Mouse (Mus musculus) neural tube, embryonic 14.5 days (tissue): ENCODE results near the gene Dio1. TPM values are rescaled to one million over a fixed set of nuclear protein-coding genes. Genes with fewer than 3 reads are reported as not detected.

Experiments
- ATAC-seq: fragments of 200-750 bp; cut with Nextera tagmentation; 2 replicates; pipeline ENCODE4 v1.8.0; 2017; ENCODE audit warnings: low read depth, mild to moderate bottlenecking, moderate TSS enrichment, moderate library complexity
- H3K27ac ChIP-seq: fragments of 300-500 bp; sonication (generic); 2 replicates; pipeline ENCODE4 v1.5.1; 2014; ENCODE audit warnings: low read depth, mild to moderate bottlenecking, control low read depth, low read length, moderate library complexity, mixed read lengths
- H3K27me3 ChIP-seq: fragments of 300-500 bp; sonication (generic); 2 replicates; pipeline ENCODE4 v1.6.1; 2014; ENCODE audit warnings: low read length; ENCODE audit not compliant: control insufficient read depth, insufficient read depth
- H3K36me3 ChIP-seq: fragments of 300-500 bp; sonication (generic); 2 replicates; pipeline ENCODE4 v1.6.1; 2014; ENCODE audit warnings: low read length, mixed read lengths; ENCODE audit not compliant: control insufficient read depth, insufficient read depth
- H3K4me1 ChIP-seq: fragments of 300-500 bp; sonication (generic); 2 replicates; pipeline ENCODE4 v1.6.1; 2014; ENCODE audit warnings: low read length; ENCODE audit not compliant: control insufficient read depth, insufficient read depth
- H3K4me2 ChIP-seq: fragments of 300-500 bp; sonication (generic); 2 replicates; pipeline ENCODE4 v1.6.1; 2014; ENCODE audit warnings: mild to moderate bottlenecking, low read depth, low read length, control low read depth
- H3K4me3 ChIP-seq: fragments of 300-500 bp; sonication (generic); 2 replicates; pipeline ENCODE4 v1.5.1; 2014; ENCODE audit warnings: low read depth, low read length, control low read depth, mixed read lengths
- H3K9ac ChIP-seq: fragments of 300-500 bp; sonication (generic); replicated peaks from 2 replicates; pipeline ENCODE4 v1.6.1; 2014; ENCODE audit warnings: low read depth, mild to moderate bottlenecking, control low read depth, low read length, mixed read lengths
- H3K9me3 ChIP-seq: fragments of 300-500 bp; sonication (generic); 2 replicates; pipeline ENCODE4 v1.6.1; 2016; ENCODE audit warnings: low read length; ENCODE audit not compliant: control insufficient read depth
- WGBS: fragments of 180-500 bp; shearing (Covaris S2); extraction: QIAGEN DNeasy Blood & Tissue Kit; methylation state at CpG from one replicate; pipeline ENCODE4 v1.1.7; 2014; 5-methylcytosine and 5-hydroxymethylcytosine counted together
- polyA plus RNA-seq: library from polyadenylated mRNA; unstranded; fragments of >200 nt; fragmentation: Nextera tagmentation; extraction: Ambion mirVana; gene quantifications from 2 replicates; pipeline ENCODE4 v1.2.1, GENCODE M21; 2014

Gene Dio1
- polyA plus RNA-seq, 1 experiment from 2014 or later: not detected

- Histone ChIP-seq H3K9me3 (no peaks in the 10 kb centered on the region), H3K4me3 (no peak overlapping the region), H3K4me2 (no peak overlapping the region), H3K4me1 (peaks cover 10% of the 10 kb centered on the region; the same call in 1 of the 2 replicates), H3K9ac (no peak overlapping the region), H3K36me3 (peaks cover 4% of the 10 kb centered on the region; the same call in 1 of the 2 replicates), H3K27ac (no peak overlapping the region), H3K27me3 (no peaks in the 10 kb centered on the region)
- ATAC-seq: no peak
- 82% methylated on average over 2 of the region's 2 CpGs for WGBS
Measured at GRCm38 (mm10) chr4:107245368-107245767, 61.6 kb downstream of the Dio1 start.

- H3K9ac ChIP-seq: no peak overlapping the region
- H3K4me1 ChIP-seq: peaks cover 3% of the 10 kb centered on the region; the same call in 1 of the 2 replicates
- H3K27me3 ChIP-seq: no peaks in the 10 kb centered on the region
- H3K4me3 ChIP-seq: no peak overlapping the region
- no peak overlapping the region for H3K27ac ChIP-seq
- 63% methylated on average over 6 of the region's 6 CpGs for WGBS
- peak; percentile 54; the same call in 1 of the 2 replicates for ATAC-seq
- no peaks in the 10 kb centered on the region for H3K9me3 ChIP-seq
- peaks cover 11% of the 10 kb centered on the region; the same call in 1 of the 2 replicates for H3K36me3 ChIP-seq
- H3K4me2 ChIP-seq: no peak overlapping the region
Measured at GRCm38 (mm10) chr4:107243365-107244333, 63.3 kb downstream of the Dio1 start.

Other genes starting within 250 kb of the Dio1 start
- 90.9 and 94.3 TPM in 2 replicates for gene Mrpl37, start 240.3 kb downstream of the Dio1 start, polyA plus RNA-seq
- gene Cyb5rl, start 240.2 kb downstream of the Dio1 start, polyA plus RNA-seq: 2.7 and 4.8 TPM in 2 replicates
- not detected in 2 replicates for gene Cdcp2, start 210.3 kb downstream of the Dio1 start, polyA plus RNA-seq
- gene Tmem59, start 128.8 kb downstream of the Dio1 start, polyA plus RNA-seq: 399 and 419 TPM in 2 replicates
- 22.7 and 56.4 TPM in 2 replicates for gene Tceanc2, start 128.1 kb downstream of the Dio1 start, polyA plus RNA-seq
- gene Ldlrad1, start 98.0 kb downstream of the Dio1 start, polyA plus RNA-seq: not detected in 2 replicates
- 56.0 and 57.7 TPM in 2 replicates for gene Lrrc42, start 53.6 kb downstream of the Dio1 start, polyA plus RNA-seq
- gene Hspb11, start 53.6 kb downstream of the Dio1 start, polyA plus RNA-seq: 45.2 and 45.3 TPM in 2 replicates
- gene Yipf1, start 7.2 kb upstream of the Dio1 start, polyA plus RNA-seq: 68.3 and 70.5 TPM in 2 replicates
- gene Ndc1, start 60.6 kb upstream of the Dio1 start, polyA plus RNA-seq: 22.5 and 23.2 TPM in 2 replicates
- 4.3 and 5.7 TPM in 2 replicates for gene Glis1, start 127.4 kb upstream of the Dio1 start, polyA plus RNA-seq